Mouse (Mus musculus) left cerebral cortex, postnatal 4 days (tissue): Measurements from ENCODE around the gene Gm10553. TPM values are rescaled to one million over a fixed set of nuclear protein-coding genes. Genes with fewer than 3 reads are reported as not detected.
"Not testable (repeated sequence)": the region's sequence is repeated elsewhere in the genome, so short reads cannot be mapped to it uniquely, and the experiment has no call there.

Experiments
- DNase-seq: peaks from one replicate; pipeline ENCODE4 v3.0.0-alpha.2; 2022
- intact Hi-C: fragments of 180-260 bp; cut with DNase I; formaldehyde crosslinking; loops from one replicate; pipeline ENCODE4 v1.15.1; 2025
- total RNA-seq, 2 experiments: library from RNA; stranded (reverse); gene quantifications; 2 replicates each; pipeline ENCODE4 v1.2.3; 2021

Gm10553 gene
- not detected for total RNA-seq

GRCm38 (mm10) chr1:85099864-85100263 is at the start of gene Gm10553:
Gene Gm10553, plus strand, starts transcription at chr1:85100164.
- intact Hi-C loops, DNase-seq: not testable (repeated sequence)

DNA sequence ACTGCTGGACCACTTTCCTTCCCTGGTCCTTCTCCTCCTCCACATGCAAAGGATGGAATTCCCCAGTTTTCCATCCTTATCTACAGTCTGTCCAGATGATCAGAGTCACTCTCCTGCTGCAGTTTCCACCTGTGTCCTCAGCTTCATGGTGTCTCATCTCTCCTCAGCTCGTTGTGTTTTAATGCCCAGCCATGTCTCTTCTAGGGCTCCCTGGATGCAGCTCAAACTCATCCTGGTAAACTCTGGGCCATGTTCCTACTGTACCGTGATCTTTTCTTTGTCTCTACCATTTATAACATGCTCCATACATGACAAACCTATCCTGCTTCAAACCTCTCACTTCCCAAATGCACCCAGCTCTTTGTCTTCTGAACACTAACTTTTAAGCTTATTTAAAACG is 28.3 kb upstream of the Gm10553 start:
- intact Hi-C loops, DNase-seq: not testable (repeated sequence)

- DNase-seq, intact Hi-C loops: not testable (repeated sequence)
Observed at GRCm38 (mm10) chr1:85073099-85073498, 26.9 kb upstream of the Gm10553 start.

DNA sequence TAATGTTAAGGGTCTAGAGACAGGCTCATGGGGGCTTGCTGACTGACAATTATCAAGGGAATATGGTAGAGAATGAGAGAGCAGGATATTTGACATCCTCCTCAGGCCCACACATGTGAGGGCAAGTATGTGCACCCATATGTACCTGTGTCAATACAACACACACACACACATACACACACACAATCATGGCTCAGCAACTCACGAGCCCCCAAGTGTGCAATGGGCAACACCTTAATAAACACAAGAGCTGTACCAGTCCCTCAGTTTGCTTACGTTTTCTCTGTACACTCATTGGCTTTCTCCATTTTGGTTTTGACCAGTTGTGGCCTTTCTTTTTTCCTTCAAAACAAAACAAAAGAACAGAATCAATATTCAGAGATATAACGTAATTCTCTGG is 15.2 kb upstream of the Gm10553 start:
- DNase-seq, intact Hi-C loops: not testable (repeated sequence)

DNA sequence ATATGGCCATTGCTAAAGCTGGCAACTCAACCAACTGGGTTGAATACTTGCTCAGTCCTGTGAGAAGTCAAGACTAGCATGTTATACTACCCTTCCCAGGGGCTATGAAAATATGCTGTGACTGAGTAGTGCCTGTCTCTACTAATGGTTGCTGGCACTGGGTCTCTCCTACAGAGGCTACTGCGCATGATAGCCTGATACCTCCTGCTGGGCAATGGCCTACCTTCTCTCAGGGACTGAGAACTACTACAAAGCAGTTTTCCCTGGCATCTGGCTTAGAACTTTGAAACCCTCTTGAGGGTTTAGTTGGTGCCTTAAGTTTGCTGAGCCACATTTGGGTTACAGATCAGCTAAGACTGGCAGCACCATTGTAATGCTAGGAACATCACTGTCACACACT is 13.8 kb upstream of the Gm10553 start:
- DNase-seq, intact Hi-C loops: not testable (repeated sequence)

DNA sequence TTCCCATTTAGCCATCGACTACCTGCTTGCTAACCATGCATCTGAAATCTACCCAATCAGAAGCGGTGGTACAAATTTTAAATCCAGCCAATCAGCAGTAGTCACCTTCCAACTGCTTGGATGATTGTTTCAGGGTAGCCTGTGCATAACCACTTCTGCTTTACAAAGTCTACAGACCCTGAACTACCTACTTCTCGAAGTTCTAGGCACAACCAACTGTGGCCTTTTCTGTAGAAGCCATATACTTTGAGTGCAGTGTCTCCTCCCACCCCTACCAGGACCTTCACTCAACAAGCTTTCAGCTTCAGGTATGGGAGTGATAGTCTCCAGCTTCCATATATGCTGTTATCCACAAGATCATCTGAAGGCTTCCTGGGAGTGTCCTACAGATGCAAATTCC is 7.8 kb upstream of the Gm10553 start:
- intact Hi-C loops = not testable (repeated sequence)

DNA sequence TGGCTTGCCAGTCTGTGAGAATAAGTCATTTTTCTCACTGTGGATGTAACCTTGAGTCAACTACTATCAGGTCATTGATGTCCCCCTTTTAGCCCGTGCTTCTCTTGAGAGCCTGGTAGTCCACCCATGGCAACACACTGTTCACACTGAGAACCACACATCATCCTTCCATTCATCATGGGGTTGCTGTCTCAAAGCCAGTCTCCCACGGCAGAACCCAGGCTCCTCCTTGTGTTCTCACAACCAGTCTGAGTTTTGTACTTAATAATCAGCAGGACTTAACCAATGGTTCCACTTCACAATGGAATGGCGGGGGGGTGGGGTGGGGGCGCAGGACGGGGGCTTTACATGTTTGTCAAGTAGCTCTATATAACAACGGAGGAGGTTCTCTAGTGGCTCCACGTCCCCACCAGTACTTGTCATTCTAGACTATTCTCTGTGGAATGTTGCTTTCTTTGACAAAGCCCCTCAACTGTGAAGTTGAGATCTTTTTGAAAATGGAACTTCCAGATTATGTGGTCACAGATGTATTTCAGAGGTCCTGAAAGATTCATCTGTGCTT is 6.9 kb upstream of the Gm10553 start:
- DNase-seq, intact Hi-C loops: not testable (repeated sequence)

More for the DNA sequence above, 7.8 kb upstream of the Gm10553 start:
- DNase-seq = not testable (repeated sequence)

- intact Hi-C loops, DNase-seq: not testable (repeated sequence)
Observed at GRCm38 (mm10) chr1:85099081-85099480, 883 bp upstream of the Gm10553 start.

DNA sequence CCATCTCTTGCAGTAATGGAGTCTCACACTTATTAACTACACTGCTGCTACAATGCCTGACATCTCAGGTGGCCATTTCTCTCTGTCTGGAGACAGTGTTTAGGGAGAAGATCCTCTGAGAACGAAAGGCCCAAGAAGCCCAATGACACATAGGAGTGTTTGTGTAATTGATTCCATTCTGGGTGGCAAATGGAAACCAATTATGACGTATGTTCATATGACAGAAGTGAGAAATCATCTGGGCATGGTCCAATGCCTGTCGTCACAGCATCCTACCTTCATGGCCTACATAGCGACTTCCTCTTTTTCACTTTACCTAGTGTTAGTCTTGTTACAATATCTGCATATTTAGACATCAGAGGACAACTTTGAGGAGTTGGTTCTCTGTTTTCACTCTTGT is 1.8 kb downstream of the Gm10553 start:
- DNase-seq, intact Hi-C loops: not testable (repeated sequence)

- intact Hi-C loops, DNase-seq: not testable (repeated sequence)
Observed at GRCm38 (mm10) chr1:85105336-85105735, 5.4 kb downstream of the Gm10553 start.

DNA sequence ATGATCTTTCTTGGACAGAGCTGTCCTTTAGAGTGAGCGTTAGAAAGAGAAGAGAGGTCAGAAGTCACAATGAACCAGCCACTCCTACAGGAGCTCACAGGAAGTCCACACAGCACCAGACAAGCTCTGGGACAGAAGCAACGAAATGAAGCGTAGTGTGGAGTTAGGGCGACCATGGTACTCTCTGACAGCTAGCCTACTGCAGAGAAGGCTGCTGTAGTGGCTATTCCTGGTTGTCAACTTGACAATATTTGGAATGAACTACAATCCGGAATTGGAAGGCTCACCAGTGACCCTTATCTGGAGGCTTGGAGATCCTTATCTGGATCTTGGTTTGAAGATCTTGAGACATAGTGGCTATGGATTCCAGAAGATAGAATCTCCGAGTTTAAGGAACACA is 6.0 kb downstream of the Gm10553 start:
- intact Hi-C loops, DNase-seq: not testable (repeated sequence)

DNA sequence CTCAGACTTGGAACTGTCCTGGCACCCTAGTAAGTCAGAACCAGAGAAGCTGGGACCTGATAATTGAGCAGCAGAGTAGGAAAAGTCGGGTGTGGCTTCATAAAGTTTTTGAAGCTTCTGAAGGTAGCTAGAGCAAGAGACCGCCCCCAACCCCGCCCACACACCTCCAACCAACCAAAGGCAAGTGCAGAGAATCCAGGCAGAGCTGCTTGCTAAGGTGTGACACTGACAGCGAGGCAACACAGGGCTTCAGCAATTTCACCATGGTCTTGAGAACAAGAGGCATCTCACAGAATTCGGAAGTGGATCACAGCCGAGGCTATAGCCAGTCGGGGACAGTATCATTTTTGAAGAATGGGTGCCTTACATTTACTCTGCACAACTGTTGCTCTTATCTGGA is 9.8 kb downstream of the Gm10553 start, which contains the start of gene A530032D15Rik:
A530032D15Rik (minus strand) TSS at position 101 of the 400 bp plus-strand sequence.
- intact Hi-C loops, DNase-seq: not testable (repeated sequence)

- intact Hi-C loops, DNase-seq: not testable (repeated sequence)
Observed at GRCm38 (mm10) chr1:85110876-85111275, 10.9 kb downstream of the Gm10553 start.

DNA sequence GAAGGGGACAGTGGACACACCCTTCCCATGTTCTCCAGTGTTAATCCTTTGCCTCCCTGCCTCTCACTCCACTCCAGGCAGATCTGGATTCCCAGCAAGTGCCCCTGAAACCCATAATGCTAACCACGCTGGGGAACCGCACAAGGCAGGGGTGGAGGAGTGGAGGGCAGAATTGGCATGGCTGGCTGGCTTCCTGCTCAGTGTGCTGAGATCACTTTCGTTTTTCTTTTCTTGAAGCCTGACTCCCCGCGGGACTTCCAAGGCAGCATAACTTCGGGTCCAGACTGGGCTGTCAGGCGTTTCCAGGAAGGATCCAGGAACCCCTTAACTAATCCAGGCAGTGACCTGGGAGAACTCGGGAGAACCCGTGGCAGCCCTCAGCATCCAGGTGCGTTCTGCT is 11.6 kb downstream of the Gm10553 start:
- intact Hi-C loops, DNase-seq: not testable (repeated sequence)

DNA sequence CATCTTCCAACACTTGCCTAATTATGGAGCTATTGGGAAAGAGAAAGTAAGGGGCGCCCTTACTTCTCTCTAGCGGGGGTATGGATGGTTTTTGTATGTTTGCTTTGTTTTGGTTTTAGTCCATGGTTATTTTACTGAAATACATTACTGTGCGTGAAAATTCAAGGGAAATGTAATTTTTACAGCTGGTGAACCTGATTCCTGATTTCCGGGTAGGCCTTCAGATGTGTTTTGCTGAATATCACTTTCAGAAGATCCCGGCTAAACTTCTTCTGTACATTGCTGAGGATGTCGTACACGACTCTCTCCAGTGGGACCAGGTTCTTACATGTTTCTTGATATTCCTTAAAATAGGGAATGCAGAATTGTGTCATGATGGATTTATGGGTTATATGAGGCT is 12.3 kb downstream of the Gm10553 start:
- DNase-seq, intact Hi-C loops: not testable (repeated sequence)

- DNase-seq, intact Hi-C loops: not testable (repeated sequence)
Observed at GRCm38 (mm10) chr1:85112889-85113288, 12.9 kb downstream of the Gm10553 start.

DNA sequence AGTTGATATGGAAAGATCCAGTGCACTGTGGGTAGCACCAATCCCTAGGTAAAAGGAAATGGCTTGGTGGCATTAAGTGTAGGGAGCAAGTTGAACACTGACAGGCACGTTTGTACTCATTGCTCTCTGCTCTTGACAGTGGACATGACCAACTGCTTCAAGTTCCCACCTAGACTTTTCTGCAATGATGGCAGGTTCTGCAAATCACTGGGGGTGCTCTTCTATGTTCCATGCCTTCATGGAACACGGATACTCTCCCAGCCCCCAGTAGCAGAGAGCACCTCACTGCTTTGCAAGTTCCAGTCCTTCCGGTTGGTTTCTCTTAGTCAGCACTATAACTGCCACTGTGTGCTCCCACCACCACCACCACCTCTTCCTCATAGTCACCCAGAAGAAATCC is 14.1 kb downstream of the Gm10553 start:
- DNase-seq, intact Hi-C loops: not testable (repeated sequence)

DNA sequence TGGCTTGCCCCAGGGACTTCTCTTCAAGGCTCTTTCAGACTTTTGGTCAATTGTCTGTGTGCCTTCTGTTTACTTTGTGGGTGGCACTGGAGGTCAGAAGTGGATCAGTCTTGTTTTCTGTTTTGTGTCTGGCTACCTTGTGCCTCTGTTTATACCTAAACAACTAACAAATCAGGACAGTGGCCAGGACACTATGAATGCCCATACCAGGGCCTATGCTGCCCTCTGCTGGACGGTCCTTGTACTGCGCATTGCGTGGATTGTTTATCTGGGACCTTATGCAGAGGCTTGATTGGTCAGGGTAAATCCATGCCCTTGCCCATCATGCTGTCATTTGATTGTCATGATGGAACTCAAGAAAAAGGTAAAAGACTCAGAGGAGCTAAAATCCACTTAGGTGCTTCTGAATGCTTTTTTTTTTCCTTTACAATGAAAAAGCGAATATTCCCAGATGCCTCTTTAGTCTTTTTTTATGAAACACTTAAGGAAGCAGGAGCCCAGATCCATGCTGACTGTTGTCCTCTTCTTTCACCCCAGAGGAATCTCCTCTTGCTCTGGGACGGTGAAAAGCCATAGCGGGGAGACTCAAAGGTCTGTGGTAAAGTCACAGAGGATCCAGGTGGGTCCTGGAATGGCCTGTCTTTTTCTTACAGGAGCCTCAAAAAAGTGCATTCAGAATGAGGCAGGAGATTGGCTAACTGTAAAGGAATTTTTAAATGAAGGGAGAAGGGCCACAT is 14.9 kb downstream of the Gm10553 start:
- intact Hi-C loops, DNase-seq: not testable (repeated sequence)

DNA sequence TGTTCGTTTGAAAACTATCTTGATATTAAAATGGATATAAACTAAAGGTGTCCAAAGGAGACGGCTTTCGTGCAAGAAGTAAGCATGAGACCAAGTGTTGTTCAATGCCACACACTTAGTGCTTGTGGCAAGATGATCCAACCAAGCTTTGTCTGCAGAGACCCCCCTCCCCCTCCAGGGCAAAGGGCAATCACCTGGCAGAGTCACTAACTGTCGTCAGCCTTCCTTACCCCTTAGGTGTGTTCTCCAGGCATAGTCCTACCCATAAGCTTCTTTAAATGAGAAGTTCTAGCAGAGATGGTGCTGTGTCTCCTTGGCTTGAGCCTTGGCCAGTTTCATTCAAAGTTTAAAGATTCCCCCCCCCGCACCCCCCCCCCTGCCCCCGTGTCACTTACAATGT is 17.6 kb downstream of the Gm10553 start:
- DNase-seq, intact Hi-C loops: not testable (repeated sequence)

GRCm38 (mm10) chr1:85118341-85118740 is 18.4 kb downstream of the Gm10553 start:
- intact Hi-C loops, DNase-seq: not testable (repeated sequence)

- DNase-seq, intact Hi-C loops: not testable (repeated sequence)
Observed at GRCm38 (mm10) chr1:85121841-85122240, 21.9 kb downstream of the Gm10553 start.

DNA sequence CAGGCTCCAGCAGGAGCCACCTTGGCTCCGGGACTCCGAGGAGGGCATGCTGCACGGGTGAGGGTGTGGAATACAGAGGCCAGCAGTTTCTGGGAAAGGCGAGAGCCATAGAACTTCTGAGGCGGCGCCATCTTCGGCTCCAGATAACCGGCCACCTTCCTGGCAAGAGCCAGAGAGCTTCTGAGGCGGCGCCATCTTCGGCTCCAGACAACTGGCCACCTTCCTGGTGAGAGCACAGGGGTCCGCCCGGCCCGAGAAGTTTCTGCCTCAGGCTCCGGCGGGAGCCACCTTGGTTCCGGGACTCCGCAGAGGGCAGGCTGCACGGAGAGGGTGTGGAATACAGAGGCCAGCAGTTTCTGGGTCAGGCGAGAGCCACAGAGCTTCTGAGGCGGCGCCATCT is 33.7 kb downstream of the Gm10553 start:
- intact Hi-C loops, DNase-seq: not testable (repeated sequence)
